Mouse (Mus musculus): ENCODE results near the gene Fgfr2. TPM values are rescaled to one million over a fixed set of nuclear protein-coding genes. Genes with fewer than 3 reads are reported as not detected.

The Fgfr2 gene
- polyA plus RNA-seq, 1 experiment from 2014 or later: 99.3 TPM

GRCm38 (mm10) chr7:130690869-130691268, 2432.3 kb downstream of the Fgfr2 start:
- no peak for DNase-seq (ENCODE audit: low spot score)
- Histone ChIP-seq H3K4me1 (peaks cover 59% of the 10 kb centered on the region), H3K27me3 (ENCODE audit: low read depth, poor library complexity, severe bottlenecking) (no peaks in the 10 kb centered on the region), H3K27ac (replicated peaks) (no peak overlapping the region), H3K36me3 (no peaks in the 10 kb centered on the region), H3K4me3 (no peak overlapping the region), H3K9me3 (replicated peaks) (no peaks in the 10 kb centered on the region)
- 83% methylated on average over 6 of the region's 6 CpGs for WGBS

- H3K9me3 ChIP-seq (replicated peaks): no peaks in the 10 kb centered on the region
- 0 out of 2 replicates have a peak overlapping the region, but pooled peaks have one; percentile 23 for H3K27ac ChIP-seq (replicated peaks)
- no peaks in the 10 kb centered on the region for H3K27me3 ChIP-seq (ENCODE audit: low read depth, poor library complexity, severe bottlenecking)
- WGBS: 78% methylated on average over 4 of the region's 4 CpGs
- peaks cover 36% of the 10 kb centered on the region for H3K4me1 ChIP-seq
- no peak overlapping the region for H3K4me3 ChIP-seq
- no peak for DNase-seq (ENCODE audit: low spot score)
- H3K36me3 ChIP-seq: no peaks in the 10 kb centered on the region
Observed at GRCm38 (mm10) chr7:130688601-130689000, 2434.5 kb downstream of the Fgfr2 start.

- H3K4me3 ChIP-seq: no peak overlapping the region
- no peaks in the 10 kb centered on the region for H3K27me3 ChIP-seq (ENCODE audit: low read depth, poor library complexity, severe bottlenecking)
- H3K4me1 ChIP-seq: peaks cover 8% of the 10 kb centered on the region; the same call in 1 of the 2 replicates
- no peaks in the 10 kb centered on the region for H3K9me3 ChIP-seq (replicated peaks)
- peaks cover 9% of the 10 kb centered on the region for H3K36me3 ChIP-seq
- no peak overlapping the region for H3K27ac ChIP-seq (replicated peaks)
- 90% methylated on average over 4 of the region's 4 CpGs for WGBS
- no peak for DNase-seq (ENCODE audit: low spot score)
Observed at GRCm38 (mm10) chr7:130681798-130682197, 2441.4 kb downstream of the Fgfr2 start.

GRCm38 (mm10) chr7:130678414-130678813, 2444.7 kb downstream of the Fgfr2 start:
- Histone ChIP-seq H3K4me1 (peaks cover 20% of the 10 kb centered on the region), H3K9me3 (replicated peaks) (no peaks in the 10 kb centered on the region), H3K36me3 (peaks cover 32% of the 10 kb centered on the region), H3K27me3 (ENCODE audit: low read depth, poor library complexity, severe bottlenecking) (no peaks in the 10 kb centered on the region), H3K27ac (replicated peaks) (peak overlapping the region; percentile 74), H3K4me3 (no peak overlapping the region)
- 93% methylated on average over 6 of the region's 6 CpGs for WGBS
- no peak for DNase-seq (ENCODE audit: low spot score)

GRCm38 (mm10) chr7:130677541-130678274, 2445.4 kb downstream of the Fgfr2 start:
- WGBS: 84% methylated on average over 12 of the region's 12 CpGs
- DNase-seq (ENCODE audit: low spot score): no peak
- peaks cover 32% of the 10 kb centered on the region for H3K36me3 ChIP-seq
- no peaks in the 10 kb centered on the region for H3K27me3 ChIP-seq (ENCODE audit: low read depth, poor library complexity, severe bottlenecking)
- no peaks in the 10 kb centered on the region for H3K9me3 ChIP-seq (replicated peaks)
- H3K4me1 ChIP-seq: peaks cover 25% of the 10 kb centered on the region
- H3K4me3 ChIP-seq: no peak overlapping the region
- peak overlapping the region; percentile 74 for H3K27ac ChIP-seq (replicated peaks)

- H3K4me3 ChIP-seq: no peak overlapping the region
- H3K9me3 ChIP-seq (replicated peaks): no peaks in the 10 kb centered on the region
- peaks cover 25% of the 10 kb centered on the region for H3K4me1 ChIP-seq
- peak overlapping the region; percentile 74; the same call in 1 of the 2 replicates for H3K27ac ChIP-seq (replicated peaks)
- no peak for DNase-seq (ENCODE audit: low spot score)
- H3K27me3 ChIP-seq (ENCODE audit: low read depth, poor library complexity, severe bottlenecking): no peaks in the 10 kb centered on the region
- peaks cover 32% of the 10 kb centered on the region for H3K36me3 ChIP-seq
- WGBS: 82% methylated on average over 11 of the region's 11 CpGs
Observed at GRCm38 (mm10) chr7:130676885-130677540, 2446.1 kb downstream of the Fgfr2 start.

- Histone ChIP-seq H3K27me3 (ENCODE audit: low read depth, poor library complexity, severe bottlenecking) (no peaks in the 10 kb centered on the region), H3K27ac (replicated peaks) (peak overlapping the region; percentile 47)
Observed at GRCm38 (mm10) chr7:130674526-130674925, 2448.6 kb downstream of the Fgfr2 start.

GRCm38 (mm10) chr7:130673169-130674033, 2449.7 kb downstream of the Fgfr2 start:
- Histone ChIP-seq H3K4me1 (peaks cover 59% of the 10 kb centered on the region), H3K9me3 (replicated peaks) (no peaks in the 10 kb centered on the region)

More at GRCm38 (mm10) chr7:130674526-130674925, 2448.6 kb downstream of the Fgfr2 start:
- peaks cover 32% of the 10 kb centered on the region for H3K36me3 ChIP-seq
- peaks cover 48% of the 10 kb centered on the region for H3K4me1 ChIP-seq
- H3K9me3 ChIP-seq (replicated peaks): no peaks in the 10 kb centered on the region
- DNase-seq (ENCODE audit: low spot score): no peak
- no peak overlapping the region for H3K4me3 ChIP-seq
- 79% methylated on average over 9 of the region's 9 CpGs for WGBS

GRCm38 (mm10) chr7:130671301-130671700, 2451.8 kb downstream of the Fgfr2 start:
- DNase-seq (ENCODE audit: low spot score): no peak
- Histone ChIP-seq H3K27ac (replicated peaks) (peak overlapping the region; percentile 43; the same call in 1 of the 2 replicates), H3K4me3 (no peak overlapping the region), H3K27me3 (ENCODE audit: low read depth, poor library complexity, severe bottlenecking) (no peaks in the 10 kb centered on the region), H3K9me3 (replicated peaks) (no peaks in the 10 kb centered on the region), H3K4me1 (peaks cover 54% of the 10 kb centered on the region), H3K36me3 (peaks cover 18% of the 10 kb centered on the region)
- 67% methylated on average over 6 of the region's 6 CpGs for WGBS

More at GRCm38 (mm10) chr7:130673169-130674033, 2449.7 kb downstream of the Fgfr2 start:
- WGBS: 68% methylated on average over 9 of the region's 9 CpGs
- peak; percentile 55 for DNase-seq (ENCODE audit: low spot score)
- Histone ChIP-seq H3K27me3 (ENCODE audit: low read depth, poor library complexity, severe bottlenecking) (no peaks in the 10 kb centered on the region), H3K36me3 (peaks cover 31% of the 10 kb centered on the region), H3K27ac (replicated peaks) (peak overlapping the region; percentile 65), H3K4me3 (no peak overlapping the region)

GRCm38 (mm10) chr7:130670358-130670757, 2452.8 kb downstream of the Fgfr2 start:
- Histone ChIP-seq H3K27me3 (ENCODE audit: low read depth, poor library complexity, severe bottlenecking) (no peaks in the 10 kb centered on the region), H3K4me3 (no peak overlapping the region), H3K36me3 (peaks cover 16% of the 10 kb centered on the region), H3K4me1 (peaks cover 54% of the 10 kb centered on the region), H3K27ac (replicated peaks) (peak overlapping the region; percentile 2), H3K9me3 (replicated peaks) (peaks cover 3% of the 10 kb centered on the region; the same call in 1 of the 2 replicates)
- WGBS: 85% methylated on average over 4 of the region's 4 CpGs
- DNase-seq (ENCODE audit: low spot score): no peak

- Histone ChIP-seq H3K9me3 (replicated peaks) (peaks cover 5% of the 10 kb centered on the region; the same call in 1 of the 2 replicates), H3K36me3 (peaks cover 16% of the 10 kb centered on the region), H3K4me1 (peaks cover 51% of the 10 kb centered on the region), H3K27me3 (ENCODE audit: low read depth, poor library complexity, severe bottlenecking) (no peaks in the 10 kb centered on the region), H3K4me3 (no peak overlapping the region), H3K27ac (replicated peaks) (peak overlapping the region; percentile 74)
- 88% methylated on average over 8 of the region's 8 CpGs for WGBS
- DNase-seq (ENCODE audit: low spot score): no peak
Observed at GRCm38 (mm10) chr7:130669370-130669881, 2453.7 kb downstream of the Fgfr2 start.

GRCm38 (mm10) chr7:130668729-130669281, 2454.3 kb downstream of the Fgfr2 start:
- DNase-seq (ENCODE audit: low spot score): no peak
- 78% methylated on average over 7 of the region's 7 CpGs for WGBS
- Histone ChIP-seq H3K27me3 (ENCODE audit: low read depth, poor library complexity, severe bottlenecking) (no peaks in the 10 kb centered on the region), H3K9me3 (replicated peaks) (peaks cover 8% of the 10 kb centered on the region; the same call in 1 of the 2 replicates), H3K4me1 (peaks cover 46% of the 10 kb centered on the region), H3K4me3 (no peak overlapping the region), H3K27ac (replicated peaks) (peak overlapping the region; percentile 74), H3K36me3 (peaks cover 21% of the 10 kb centered on the region)
